Mouse (Mus musculus): Measurements from ENCODE around the gene Gm49711.

DNA sequence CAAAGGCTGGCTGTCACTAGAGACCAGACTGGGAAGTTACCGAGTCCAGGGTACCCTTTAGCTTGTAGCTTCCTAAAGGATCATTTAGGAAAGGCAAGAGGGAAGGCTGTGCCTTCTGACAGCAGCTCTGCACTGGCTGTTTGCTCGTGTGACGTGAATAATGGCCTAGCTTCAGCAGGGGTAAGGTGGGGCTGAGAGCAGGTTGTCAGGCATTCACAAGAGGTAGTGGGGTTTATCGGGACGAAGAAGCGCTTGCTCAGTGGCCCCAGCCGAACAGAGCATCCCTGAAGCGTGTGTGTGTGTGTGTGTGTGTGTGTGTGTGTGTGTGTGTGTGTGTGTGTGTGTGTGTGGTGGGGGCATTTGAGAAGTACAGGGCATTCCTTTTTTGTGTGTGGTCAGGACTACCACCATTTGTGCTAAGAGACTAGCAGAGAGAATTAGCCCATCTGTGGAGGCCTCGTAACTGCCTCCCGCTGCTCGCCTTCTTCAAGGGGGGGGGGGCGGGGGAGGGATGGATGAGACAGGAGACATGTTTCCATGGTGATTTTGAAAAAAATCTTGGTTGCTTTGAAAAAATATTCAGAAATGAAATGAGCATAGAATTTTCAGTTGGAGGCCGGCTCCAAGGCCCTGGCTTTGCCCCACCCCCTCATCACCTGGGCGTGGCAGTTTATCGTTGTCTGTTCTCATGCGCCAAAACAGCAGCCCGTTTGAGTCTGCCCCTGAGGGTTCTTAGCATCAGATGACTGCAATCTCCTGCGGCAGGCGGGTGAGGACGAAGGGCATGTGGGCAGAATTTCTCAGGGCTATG is 57.7 kb downstream of the Gm49711 start:
- TF ChIP-seq POLR2A (IDR thresholded peaks at IDR 0.05; ENCODE audit: extremely low read depth, insufficient read depth, low read length) (0 out of 2 replicates have a peak, but pooled peaks have one; percentile 15), CTCF (IDR thresholded peaks at IDR 0.05; ENCODE audit: extremely low read depth, insufficient read depth, low read length) (no peak)

All from cortical plate, adult 2 months (tissue).